Mouse (Mus musculus): ENCODE measurements around the gene 4930404H24Rik. TPM values are rescaled to one million over a fixed set of nuclear protein-coding genes. Genes with fewer than 3 reads are reported as not detected.

The 4930404H24Rik gene
- polyA plus RNA-seq, 1 experiment from 2014 or later = not detected

DNA sequence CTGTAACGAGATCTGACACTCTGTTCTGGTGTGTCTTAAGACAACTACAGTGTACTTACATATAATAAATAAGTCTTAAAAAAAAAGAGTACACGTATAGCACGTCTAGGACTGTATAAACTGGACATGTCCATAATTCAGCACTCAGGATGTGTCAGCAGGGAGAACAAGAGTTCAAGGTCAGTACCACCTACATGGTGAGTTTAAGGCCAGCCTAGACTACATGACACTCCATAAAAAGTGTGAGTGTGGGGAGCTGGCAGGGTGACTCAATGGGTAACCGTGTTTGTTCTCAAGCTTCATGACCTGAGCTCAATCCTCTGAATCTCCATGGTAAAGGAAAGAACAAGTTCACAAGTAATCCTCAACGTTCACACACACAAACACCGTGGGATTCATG lies 44.1 kb upstream of the 4930404H24Rik start:
- Histone ChIP-seq H3K4me2 (ENCODE audit: low read depth, low read length, severe bottlenecking) (no peak overlapping the region), H3K36me3 (ENCODE audit: control insufficient read depth, insufficient read depth, low read length) (no peaks in the 10 kb centered on the region), H3K27me3 (ENCODE audit: control insufficient read depth, insufficient read depth, low read length) (no peaks in the 10 kb centered on the region), H3K4me1 (replicated peaks; ENCODE audit: control insufficient read depth, insufficient read depth, low read length) (peaks cover 5% of the 10 kb centered on the region; the same call in 1 of the 2 replicates), H3K9ac (ENCODE audit: low read length) (no peak overlapping the region), H3K4me3 (ENCODE audit: low read depth, low read length) (no peak overlapping the region), H3K9me3 (ENCODE audit: control insufficient read depth, low read length) (no peaks in the 10 kb centered on the region), H3K27ac (ENCODE audit: low read depth, low read length) (no peak overlapping the region)
- ATAC-seq (replicated peaks; ENCODE audit: low FRiP score) = no peak
- no peak for DNase-seq (ENCODE audit: low spot score)
- WGBS = 89% methylated on average over 6 of the region's 6 CpGs

DNA sequence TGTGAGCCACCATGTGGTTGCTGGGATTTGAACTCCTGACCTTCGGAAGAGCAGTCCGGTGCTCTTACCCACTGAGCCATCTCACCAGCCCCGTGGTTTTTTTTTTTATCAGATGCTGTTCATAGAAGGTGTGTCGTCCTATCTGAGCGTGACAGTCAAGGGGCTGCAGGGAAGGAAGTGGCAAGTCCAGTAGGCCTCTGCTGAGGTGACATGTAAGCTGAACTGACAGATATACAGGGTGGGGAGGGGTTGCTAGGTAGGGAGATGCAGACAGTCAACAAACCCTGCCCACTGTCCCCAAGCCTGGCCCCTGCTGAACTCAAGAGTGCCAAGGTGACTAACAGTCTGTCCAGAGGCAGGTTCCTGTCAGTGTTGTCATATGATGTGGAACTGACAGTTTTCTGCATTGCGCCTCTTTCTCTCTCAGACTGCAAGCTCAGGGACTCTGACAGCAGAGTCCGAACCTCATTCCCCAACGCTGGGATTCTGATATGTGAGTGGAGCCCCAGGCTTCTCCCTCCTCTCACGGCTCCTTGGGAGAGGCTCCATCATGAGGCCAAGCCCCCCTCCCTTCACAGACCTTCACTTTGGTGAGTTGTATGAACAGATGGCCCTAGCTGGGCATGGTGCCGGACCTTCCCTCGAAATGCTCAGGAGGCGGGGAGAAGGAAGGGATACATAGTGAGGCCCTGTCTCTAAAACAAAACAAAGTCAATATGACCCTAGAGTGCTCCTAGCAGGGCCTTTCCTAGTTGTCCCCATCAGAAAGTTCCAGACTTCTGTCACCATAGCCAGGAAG lies 38.4 kb upstream of the 4930404H24Rik start:
- no peaks in the 10 kb centered on the region for H3K9me3 ChIP-seq (ENCODE audit: control insufficient read depth, low read length)
- WGBS = 79% methylated on average over 12 of the region's 12 CpGs
- H3K27me3 ChIP-seq (ENCODE audit: control insufficient read depth, insufficient read depth, low read length) = no peaks in the 10 kb centered on the region
- H3K36me3 ChIP-seq (ENCODE audit: control insufficient read depth, insufficient read depth, low read length) = no peaks in the 10 kb centered on the region
- peaks cover 13% of the 10 kb centered on the region for H3K4me1 ChIP-seq (replicated peaks; ENCODE audit: control insufficient read depth, insufficient read depth, low read length)
- H3K9ac ChIP-seq (ENCODE audit: low read length) = no peak overlapping the region
- no peak overlapping the region for H3K4me3 ChIP-seq (ENCODE audit: low read depth, low read length)
- ATAC-seq (replicated peaks; ENCODE audit: low FRiP score) (no peak), DNase-seq (ENCODE audit: low spot score) (no peak)
- no peak overlapping the region for H3K27ac ChIP-seq (ENCODE audit: low read depth, low read length)
- no peak overlapping the region for H3K4me2 ChIP-seq (ENCODE audit: low read depth, low read length, severe bottlenecking)

DNA sequence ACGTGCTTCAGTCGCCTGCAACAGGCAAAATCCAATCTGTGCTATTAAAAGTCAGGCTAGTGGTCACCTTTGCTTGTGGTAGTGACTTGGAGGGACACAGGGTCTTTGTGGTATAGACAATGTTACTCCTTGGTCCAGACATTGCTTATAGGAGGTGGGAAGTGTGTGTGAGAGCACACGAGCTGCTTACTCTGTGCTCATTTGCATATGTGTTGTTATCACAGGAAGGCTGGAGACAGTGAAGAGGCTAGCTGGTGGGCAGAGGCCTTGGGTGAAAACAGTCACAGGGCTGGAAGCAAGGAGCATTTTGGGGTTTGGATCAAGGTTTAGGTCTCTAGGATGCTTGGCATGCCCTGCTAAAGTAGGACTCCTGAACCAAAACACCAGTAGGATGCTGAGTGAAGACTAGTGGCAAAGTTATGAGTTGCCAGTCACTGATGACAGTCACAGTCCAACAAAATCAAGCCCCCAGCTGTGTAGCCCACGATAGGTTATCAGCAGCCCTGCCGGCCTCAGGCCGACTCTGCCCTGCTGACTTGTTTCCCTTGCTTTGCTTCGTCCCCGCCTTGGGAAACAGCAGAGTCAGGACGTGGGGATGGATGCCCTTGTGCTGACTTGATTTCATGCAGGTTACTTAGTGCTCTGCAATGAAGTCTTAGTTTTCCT lies 37.6 kb upstream of the 4930404H24Rik start:
- ATAC-seq (replicated peaks; ENCODE audit: low FRiP score) = no peak
- no peak for DNase-seq (ENCODE audit: low spot score)
- H3K4me1 ChIP-seq (replicated peaks; ENCODE audit: control insufficient read depth, insufficient read depth, low read length) = peaks cover 13% of the 10 kb centered on the region
- no peak overlapping the region for H3K4me2 ChIP-seq (ENCODE audit: low read depth, low read length, severe bottlenecking)
- H3K27ac ChIP-seq (ENCODE audit: low read depth, low read length) = no peak overlapping the region
- 63% methylated on average over 9 of the region's 9 CpGs for WGBS
- H3K4me3 ChIP-seq (ENCODE audit: low read depth, low read length) = no peak overlapping the region
- no peaks in the 10 kb centered on the region for H3K27me3 ChIP-seq (ENCODE audit: control insufficient read depth, insufficient read depth, low read length)
- H3K9me3 ChIP-seq (ENCODE audit: control insufficient read depth, low read length) = no peaks in the 10 kb centered on the region
- H3K36me3 ChIP-seq (ENCODE audit: control insufficient read depth, insufficient read depth, low read length) = no peaks in the 10 kb centered on the region
- no peak overlapping the region for H3K9ac ChIP-seq (ENCODE audit: low read length)

DNA sequence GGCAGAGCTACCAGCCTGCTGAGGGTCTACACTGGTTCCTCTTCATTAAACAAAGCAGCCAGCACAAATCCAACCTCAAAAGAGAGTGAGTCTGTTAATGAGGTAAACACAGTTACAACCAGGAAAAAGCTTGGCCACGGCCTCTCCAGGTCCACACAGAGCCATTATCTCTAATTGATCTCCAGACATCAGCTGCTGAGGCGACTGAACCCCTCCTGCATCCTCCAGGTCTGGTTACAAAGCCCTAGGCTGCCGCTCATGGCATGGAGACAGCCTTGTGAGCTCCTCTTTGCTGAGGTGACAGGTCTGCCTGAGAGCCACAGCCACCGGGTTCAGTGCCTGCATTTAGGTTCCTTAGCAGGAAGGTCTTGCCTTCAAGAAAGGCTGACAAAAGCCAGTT lies 35.1 kb upstream of the 4930404H24Rik start:
- H3K4me2 ChIP-seq (ENCODE audit: low read depth, low read length, severe bottlenecking) = no peak overlapping the region
- 12% methylated on average over 4 of the region's 4 CpGs for WGBS
- peak; percentile 70 for DNase-seq (ENCODE audit: low spot score)
- peak; percentile 60 for ATAC-seq (replicated peaks; ENCODE audit: low FRiP score)
- H3K27me3 ChIP-seq (ENCODE audit: control insufficient read depth, insufficient read depth, low read length) = no peaks in the 10 kb centered on the region
- H3K9me3 ChIP-seq (ENCODE audit: control insufficient read depth, low read length) = no peaks in the 10 kb centered on the region
- H3K36me3 ChIP-seq (ENCODE audit: control insufficient read depth, insufficient read depth, low read length) = no peaks in the 10 kb centered on the region
- no peak overlapping the region for H3K9ac ChIP-seq (ENCODE audit: low read length)
- H3K27ac ChIP-seq (ENCODE audit: low read depth, low read length) = peak overlapping the region; percentile 50
- H3K4me1 ChIP-seq (replicated peaks; ENCODE audit: control insufficient read depth, insufficient read depth, low read length) = peaks cover 13% of the 10 kb centered on the region
- no peak overlapping the region for H3K4me3 ChIP-seq (ENCODE audit: low read depth, low read length)

DNA sequence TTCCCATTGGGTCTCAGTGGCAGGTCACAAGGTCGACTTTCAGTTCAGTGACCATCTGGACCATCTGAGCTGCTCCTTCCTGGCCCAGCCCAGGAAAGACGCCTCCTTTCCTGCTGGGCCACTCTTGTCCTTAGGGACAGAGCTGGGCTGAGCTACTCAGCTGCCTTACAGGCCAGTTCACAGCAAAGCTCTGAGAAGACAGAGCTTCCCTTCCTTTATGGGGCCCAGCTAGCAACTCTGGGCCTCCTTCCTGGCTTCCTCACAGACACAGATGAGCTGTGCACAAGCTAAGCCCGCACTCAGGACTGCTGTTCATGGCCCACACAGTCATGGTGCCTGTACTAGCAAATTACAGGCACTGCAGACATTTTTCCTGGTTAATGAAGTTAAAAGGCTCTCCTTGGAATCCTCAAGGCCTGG lies 34.6 kb upstream of the 4930404H24Rik start:
- peak overlapping the region; percentile 50; the same call in 1 of the 2 replicates for H3K27ac ChIP-seq (ENCODE audit: low read depth, low read length)
- H3K9me3 ChIP-seq (ENCODE audit: control insufficient read depth, low read length) = no peaks in the 10 kb centered on the region
- no peak overlapping the region for H3K4me3 ChIP-seq (ENCODE audit: low read depth, low read length)
- H3K36me3 ChIP-seq (ENCODE audit: control insufficient read depth, insufficient read depth, low read length) = no peaks in the 10 kb centered on the region
- no peaks in the 10 kb centered on the region for H3K27me3 ChIP-seq (ENCODE audit: control insufficient read depth, insufficient read depth, low read length)
- H3K4me2 ChIP-seq (ENCODE audit: low read depth, low read length, severe bottlenecking) = no peak overlapping the region
- 48% methylated on average over 3 of the region's 3 CpGs for WGBS
- H3K4me1 ChIP-seq (replicated peaks; ENCODE audit: control insufficient read depth, insufficient read depth, low read length) = peaks cover 13% of the 10 kb centered on the region
- DNase-seq (ENCODE audit: low spot score) (no peak), ATAC-seq (replicated peaks; ENCODE audit: low FRiP score) (no peak)
- no peak overlapping the region; the same call in 1 of the 2 replicates for H3K9ac ChIP-seq (ENCODE audit: low read length)

DNA sequence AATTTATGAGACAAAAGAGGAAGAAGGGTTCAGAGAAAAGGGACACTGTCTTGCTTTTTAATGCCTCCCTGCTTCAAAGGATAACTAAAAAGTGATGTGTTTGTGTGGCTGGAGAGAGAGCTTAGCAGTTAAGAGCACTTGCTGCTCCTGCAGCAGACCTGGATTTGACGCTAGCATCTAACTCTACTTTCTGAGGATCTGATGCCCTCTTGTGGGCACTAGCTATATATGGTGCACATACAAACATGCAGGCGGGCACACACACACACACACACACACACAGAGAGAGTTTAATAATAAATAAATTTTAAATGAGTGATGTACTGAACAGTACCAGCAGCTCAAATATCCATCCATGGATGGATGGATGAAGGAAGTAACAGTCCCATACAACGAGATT lies 29.3 kb upstream of the 4930404H24Rik start:
- ATAC-seq (replicated peaks; ENCODE audit: low FRiP score) (no peak), DNase-seq (ENCODE audit: low spot score) (no peak)
- Histone ChIP-seq H3K27me3 (ENCODE audit: control insufficient read depth, insufficient read depth, low read length) (no peaks in the 10 kb centered on the region), H3K27ac (ENCODE audit: low read depth, low read length) (no peak overlapping the region), H3K9ac (ENCODE audit: low read length) (no peak overlapping the region), H3K4me1 (replicated peaks; ENCODE audit: control insufficient read depth, insufficient read depth, low read length) (peaks cover under 1% of the 10 kb centered on the region; the same call in 1 of the 2 replicates), H3K4me3 (ENCODE audit: low read depth, low read length) (no peak overlapping the region), H3K9me3 (ENCODE audit: control insufficient read depth, low read length) (no peaks in the 10 kb centered on the region), H3K4me2 (ENCODE audit: low read depth, low read length, severe bottlenecking) (no peak overlapping the region), H3K36me3 (ENCODE audit: control insufficient read depth, insufficient read depth, low read length) (no peaks in the 10 kb centered on the region)
- WGBS = 79% methylated on average over 3 of the region's 3 CpGs

DNA sequence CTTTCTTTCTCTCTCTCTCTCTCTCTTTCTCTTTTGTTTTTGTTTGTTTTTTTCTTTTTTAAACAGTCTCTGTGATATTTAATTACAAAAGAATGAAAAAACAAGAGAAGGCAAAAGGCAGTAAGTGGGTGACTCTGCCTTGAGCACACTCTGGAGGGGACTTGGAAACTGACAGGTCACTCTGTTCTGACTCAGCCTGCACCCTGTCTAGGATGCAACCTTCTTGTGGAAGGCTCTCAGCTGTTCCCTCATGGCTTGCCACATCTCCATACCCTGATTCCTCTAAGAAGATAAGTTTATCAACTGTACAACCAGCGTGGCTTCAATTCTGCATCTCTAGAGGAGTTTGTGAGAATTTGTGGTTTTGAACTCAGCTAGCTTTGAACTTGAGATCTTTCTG lies 25.2 kb upstream of the 4930404H24Rik start:
- Histone ChIP-seq H3K4me2 (ENCODE audit: low read depth, low read length, severe bottlenecking) (no peak overlapping the region), H3K9ac (ENCODE audit: low read length) (no peak overlapping the region), H3K9me3 (ENCODE audit: control insufficient read depth, low read length) (no peaks in the 10 kb centered on the region), H3K27ac (ENCODE audit: low read depth, low read length) (no peak overlapping the region), H3K4me1 (replicated peaks; ENCODE audit: control insufficient read depth, insufficient read depth, low read length) (0 out of 2 replicates have a peak, but pooled peaks cover 3% of the 10 kb centered on the region), H3K27me3 (ENCODE audit: control insufficient read depth, insufficient read depth, low read length) (no peaks in the 10 kb centered on the region), H3K4me3 (ENCODE audit: low read depth, low read length) (no peak overlapping the region), H3K36me3 (ENCODE audit: control insufficient read depth, insufficient read depth, low read length) (no peaks in the 10 kb centered on the region)
- DNase-seq (ENCODE audit: low spot score) (no peak), ATAC-seq (replicated peaks; ENCODE audit: low FRiP score) (no peak)
- WGBS = 83% methylated on average over 1 of the region's 1 CpGs

DNA sequence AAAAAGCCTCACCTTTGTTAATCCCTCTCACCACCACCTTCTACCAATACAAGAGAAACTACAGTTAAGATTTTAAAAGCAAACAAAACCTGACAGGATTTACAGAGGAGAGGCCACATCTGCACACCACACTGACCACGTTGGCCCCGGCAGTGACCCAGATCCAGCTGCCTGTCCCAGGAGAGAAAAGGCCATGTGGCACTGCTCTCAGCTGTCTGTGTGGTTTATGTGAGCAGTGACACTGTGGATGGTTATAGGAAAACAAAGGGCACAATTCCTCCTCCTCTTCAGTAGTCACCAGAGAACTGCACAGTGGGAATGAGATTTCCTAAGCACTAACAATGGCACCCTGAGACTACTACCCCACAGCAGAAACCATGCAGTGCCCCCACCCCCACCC lies 23.3 kb upstream of the 4930404H24Rik start:
- H3K36me3 ChIP-seq (ENCODE audit: control insufficient read depth, insufficient read depth, low read length) = no peaks in the 10 kb centered on the region
- H3K4me1 ChIP-seq (replicated peaks; ENCODE audit: control insufficient read depth, insufficient read depth, low read length) = 0 out of 2 replicates have a peak, but pooled peaks cover 3% of the 10 kb centered on the region
- H3K27ac ChIP-seq (ENCODE audit: low read depth, low read length) = no peak overlapping the region
- ATAC-seq (replicated peaks; ENCODE audit: low FRiP score) (no peak), DNase-seq (ENCODE audit: low spot score) (no peak)
- 51% methylated on average over 2 of the region's 2 CpGs for WGBS
- H3K27me3 ChIP-seq (ENCODE audit: control insufficient read depth, insufficient read depth, low read length) = no peaks in the 10 kb centered on the region
- no peak overlapping the region for H3K9ac ChIP-seq (ENCODE audit: low read length)
- no peak overlapping the region for H3K4me3 ChIP-seq (ENCODE audit: low read depth, low read length)
- H3K9me3 ChIP-seq (ENCODE audit: control insufficient read depth, low read length) = no peaks in the 10 kb centered on the region
- no peak overlapping the region for H3K4me2 ChIP-seq (ENCODE audit: low read depth, low read length, severe bottlenecking)
